Mouse (Mus musculus): ENCODE data around the gene Med24.
A peak's percentile ranks its signal among the peaks of the same experiment; 100 is the strongest.

Med24 gene

GRCm38 (mm10) chr11:98729119-98729588 lies at the start of gene Med24:
TSS of gene Med24 (minus strand) at chr11:98729435.
- peak; percentile 88 to 89 for DNase-seq (ENCODE audit: low spot score in 2 of 2)

- DNase-seq (ENCODE audit: low spot score in 2 of 2) = no peak
Observed at GRCm38 (mm10) chr11:98777888-98778287, 48.7 kb upstream of the Med24 start.

DNA sequence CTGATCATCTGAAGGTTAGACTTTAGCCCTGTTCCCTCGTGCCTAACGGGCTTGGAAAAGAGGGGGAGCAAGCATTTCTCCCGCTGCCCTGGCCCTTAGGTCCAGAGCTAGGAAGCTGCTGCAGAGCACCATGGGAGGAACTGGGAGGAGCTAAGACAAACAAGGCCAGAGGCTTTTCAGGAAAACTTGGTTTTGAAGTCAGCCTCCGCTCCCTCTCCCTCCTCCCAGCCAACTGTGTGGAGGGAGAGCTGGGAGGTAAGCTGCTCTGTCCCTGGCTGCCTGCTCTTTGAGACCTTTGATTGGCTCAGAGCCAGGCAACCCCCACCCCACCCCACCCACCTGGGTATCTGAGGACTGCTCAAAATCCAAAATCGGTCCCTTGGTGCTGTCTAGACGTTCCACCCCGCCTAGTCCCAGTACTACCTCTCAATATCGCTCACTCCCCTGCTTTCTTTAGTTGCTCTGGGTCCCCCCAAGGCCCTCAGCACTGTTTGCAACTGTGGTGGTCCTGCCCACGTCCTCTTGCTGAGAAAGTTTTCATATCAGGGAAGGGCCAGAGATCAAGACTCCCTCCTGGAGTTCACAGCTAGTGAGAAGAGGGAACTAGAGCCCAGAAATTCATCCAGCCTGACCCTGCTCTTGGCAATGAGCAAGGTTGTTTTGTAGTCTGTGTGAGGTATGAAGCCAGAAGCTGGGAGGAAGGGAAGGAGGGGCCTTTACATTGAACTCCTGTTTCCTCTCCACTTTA lies 47.8 kb upstream of the Med24 start:
- DNase-seq (ENCODE audit: low spot score in 2 of 2) = no peak

- no peak for DNase-seq (ENCODE audit: low spot score in 2 of 2)
Observed at GRCm38 (mm10) chr11:98776052-98776764, 47.0 kb upstream of the Med24 start.

DNA sequence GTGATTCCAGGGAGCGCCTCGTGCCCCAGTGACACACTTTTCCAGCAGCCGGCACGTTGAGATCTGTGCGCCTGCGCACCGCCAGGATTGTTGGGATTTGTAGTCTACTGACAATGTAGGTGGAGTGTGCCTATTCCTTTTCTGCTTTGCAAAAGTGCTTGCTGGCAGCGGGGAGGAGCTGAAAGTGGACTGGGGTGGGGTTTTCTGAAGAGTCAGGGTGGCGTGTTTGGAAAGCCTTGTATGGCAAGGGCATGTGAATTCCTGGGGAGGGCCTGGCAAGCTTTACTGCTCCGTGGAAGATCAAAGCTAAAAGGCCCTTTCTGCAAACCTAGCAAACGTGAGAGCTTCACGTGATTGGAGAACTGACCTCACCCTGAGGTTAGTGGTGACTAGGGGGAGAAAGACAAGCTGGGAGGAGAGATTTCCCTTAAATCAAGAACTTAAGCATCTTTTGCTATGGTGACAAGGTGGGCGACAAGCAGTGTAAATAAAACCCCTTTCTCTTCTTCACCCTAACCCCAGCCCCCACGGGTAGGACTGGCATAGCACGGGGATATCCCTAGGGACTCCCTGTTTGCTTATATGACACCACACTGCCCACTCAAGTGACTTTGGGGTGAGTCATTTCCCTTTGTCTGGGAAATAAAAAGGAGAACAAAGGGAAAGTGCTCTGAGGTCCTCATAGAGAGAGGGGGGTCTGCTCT lies 46.3 kb upstream of the Med24 start:
- peak; percentile 99 for DNase-seq (ENCODE audit: low spot score in 2 of 2)

- no peak for DNase-seq (ENCODE audit: low spot score in 2 of 2)
Observed at GRCm38 (mm10) chr11:98774582-98775347, 45.5 kb upstream of the Med24 start, which contains the start of gene Nr1d1. TSS of gene Nr1d1 (minus strand) at chr11:98775333.

DNA sequence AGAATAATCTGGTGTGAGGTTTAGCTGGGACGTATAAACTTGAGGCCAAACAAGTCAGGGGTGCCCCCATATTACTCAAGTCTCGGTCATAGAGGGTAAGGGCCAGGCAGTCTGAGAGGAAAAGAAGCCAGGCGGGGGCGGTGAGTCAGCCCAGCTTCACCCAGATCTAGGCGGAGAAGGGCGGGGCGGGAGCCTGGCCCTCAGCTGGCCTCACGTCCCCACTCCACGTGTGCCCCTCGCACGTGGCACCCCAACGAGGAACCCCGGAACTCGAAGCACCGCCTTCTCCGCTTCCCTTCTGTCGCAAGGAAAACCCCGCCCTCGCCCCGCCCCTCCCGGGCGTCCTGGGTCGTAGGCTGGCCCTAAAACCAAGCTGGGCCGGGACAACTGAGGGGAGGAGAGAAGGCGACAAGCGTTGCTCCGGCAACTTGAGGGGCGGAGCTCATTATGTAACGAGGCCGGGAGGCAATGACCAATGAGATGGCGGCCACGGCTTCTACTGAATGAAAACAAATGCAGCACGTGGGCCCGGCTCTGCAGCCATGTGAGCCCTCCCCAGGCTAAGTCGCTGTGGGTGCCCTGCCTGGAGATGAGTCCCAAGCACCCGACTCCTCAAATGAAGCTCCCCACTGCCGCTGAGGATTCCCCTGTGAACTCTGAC lies 44.5 kb upstream of the Med24 start:
- DNase-seq (ENCODE audit: low spot score in 2 of 2) = peak; percentile 98 to 99

GRCm38 (mm10) chr11:98772667-98773171 lies 43.5 kb upstream of the Med24 start:
- no peak for DNase-seq (ENCODE audit: low spot score in 2 of 2)

DNA sequence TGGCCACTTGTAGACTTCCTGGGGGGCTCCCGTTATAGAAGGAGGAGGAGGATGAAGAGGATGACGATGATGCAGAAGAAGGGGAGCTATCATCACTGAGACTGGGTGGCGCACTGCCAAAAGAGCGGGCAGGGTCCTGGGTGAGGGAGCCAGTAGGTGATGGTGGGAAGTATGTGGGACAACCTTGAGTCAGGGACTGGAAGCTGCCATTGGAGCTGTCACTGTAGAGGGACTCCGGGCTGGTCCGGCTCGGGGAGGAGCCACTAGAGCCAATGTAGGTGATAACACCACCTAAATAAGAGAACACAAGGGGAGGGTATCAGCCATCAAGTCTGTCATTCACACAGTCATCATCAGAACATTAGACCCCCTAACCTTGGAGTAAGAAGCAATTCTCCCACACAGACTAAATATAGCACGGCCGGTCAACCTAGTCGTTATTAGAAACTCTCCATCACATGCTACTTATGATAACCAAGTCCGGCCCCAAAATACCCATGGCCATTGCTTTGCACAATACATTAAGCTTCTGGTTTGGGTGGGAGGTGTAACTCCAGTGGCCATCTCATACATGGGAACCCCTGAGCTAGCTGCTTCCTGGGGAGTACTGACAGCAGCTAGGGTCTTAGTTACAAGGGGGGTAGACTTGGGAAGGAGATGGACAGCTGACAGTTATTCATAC lies 42.8 kb upstream of the Med24 start:
- DNase-seq (ENCODE audit: low spot score in 2 of 2) = no peak

GRCm38 (mm10) chr11:98771131-98771530 lies 41.9 kb upstream of the Med24 start:
- DNase-seq (ENCODE audit: low spot score in 2 of 2) = no peak

GRCm38 (mm10) chr11:98770096-98770975 lies 41.1 kb upstream of the Med24 start:
- no peak for DNase-seq (ENCODE audit: low spot score in 2 of 2)

DNA sequence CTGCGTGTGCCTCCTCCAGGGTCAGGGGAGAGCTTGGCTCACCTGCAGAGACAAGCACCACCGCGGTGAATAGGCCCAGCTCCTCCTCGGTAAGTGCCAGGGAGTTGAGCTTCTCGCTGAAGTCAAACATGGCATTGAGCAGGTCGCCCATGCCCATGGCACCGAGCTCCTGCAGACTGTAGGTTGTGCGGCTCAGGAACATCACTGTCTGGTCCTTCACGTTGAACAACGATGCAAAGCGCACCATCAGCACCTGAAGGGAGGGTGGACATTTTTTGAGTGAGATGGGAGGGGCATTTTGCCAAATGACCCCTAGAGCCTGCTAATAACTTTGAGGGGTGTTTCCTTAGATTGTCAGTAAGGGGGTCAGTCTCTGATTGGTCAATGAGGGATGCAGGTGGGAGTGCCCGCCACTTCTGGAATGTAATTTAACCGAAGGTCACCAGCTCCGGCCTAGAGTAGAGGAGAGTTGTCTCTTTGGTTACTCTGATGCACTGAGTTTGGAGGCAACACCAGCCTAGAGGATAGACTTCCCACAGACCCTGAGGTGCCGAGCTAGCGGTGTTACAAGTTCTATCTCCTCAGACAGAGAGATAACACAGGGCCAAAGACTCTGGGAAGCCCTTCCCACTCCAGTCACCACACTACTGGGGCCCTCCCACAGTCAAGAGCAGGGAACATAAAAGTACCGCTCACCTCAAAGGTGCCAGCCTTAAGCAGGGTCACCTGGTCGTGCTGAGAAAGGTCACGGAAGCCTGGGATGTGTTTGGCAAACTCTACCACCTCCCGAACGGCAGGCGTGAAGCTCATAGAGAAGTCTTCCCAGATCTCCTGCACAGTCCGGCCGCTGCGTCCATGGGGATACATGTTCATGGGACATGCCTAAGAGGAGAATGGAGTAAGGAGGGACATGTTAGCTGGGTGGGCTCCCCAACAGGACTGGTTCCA lies 40.0 kb upstream of the Med24 start:
- DNase-seq (ENCODE audit: low spot score in 2 of 2) = no peak

GRCm38 (mm10) chr11:98768127-98769006 lies 39.1 kb upstream of the Med24 start:
- DNase-seq (ENCODE audit: low spot score in 2 of 2) = no peak

- DNase-seq (ENCODE audit: low spot score in 2 of 2) = no peak
Observed at GRCm38 (mm10) chr11:98767713-98768112, 38.5 kb upstream of the Med24 start.

- DNase-seq (ENCODE audit: low spot score in 2 of 2) = no peak
Observed at GRCm38 (mm10) chr11:98767276-98767675, 38.0 kb upstream of the Med24 start.

- no peak for DNase-seq (ENCODE audit: low spot score in 2 of 2)
Observed at GRCm38 (mm10) chr11:98766816-98767215, 37.6 kb upstream of the Med24 start.

DNA sequence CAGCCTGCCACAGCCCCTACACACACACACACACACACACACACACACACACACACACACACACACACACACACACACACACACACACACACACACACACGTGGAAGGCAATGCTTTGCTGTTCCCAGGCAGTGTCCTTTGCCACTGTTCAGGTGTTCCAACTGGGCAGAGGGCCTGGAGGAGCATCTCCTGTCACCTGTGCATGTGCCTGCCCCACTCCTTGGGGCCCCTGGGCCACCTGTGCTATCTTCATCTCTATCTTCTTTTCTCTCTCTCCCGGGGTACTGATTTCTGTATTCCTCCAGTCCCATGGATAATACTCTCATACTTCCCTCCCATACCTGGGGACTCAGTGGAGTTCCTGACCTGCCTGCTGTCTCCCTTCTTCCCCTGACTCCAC lies 37.1 kb upstream of the Med24 start:
- DNase-seq (ENCODE audit: low spot score in 2 of 2) = no peak
